Mouse (Mus musculus): ENCODE results near the gene Olfr691.
"Not testable (repeated sequence)": the region's sequence is repeated elsewhere in the genome, so short reads cannot be mapped to it uniquely, and the experiment has no call there.

Olfr691 gene

GRCm38 (mm10) chr7:105342170-105342569, at the start of gene Olfr691:
Olfr691 (minus strand) TSS chr7:105342270.
- in situ Hi-C loops (cut with MseI, MboI) = no loop called here

- in situ Hi-C loops (cut with MseI, MboI) = no loop called here
Observed at GRCm38 (mm10) chr7:105390236-105390635, 48.2 kb upstream of the Olfr691 start.

GRCm38 (mm10) chr7:105387696-105388095, 45.6 kb upstream of the Olfr691 start:
- in situ Hi-C loops (cut with MseI, MboI) = no loop called here

- in situ Hi-C loops (cut with MseI, MboI) = no loop called here
Observed at GRCm38 (mm10) chr7:105380329-105380728, 38.3 kb upstream of the Olfr691 start.

- in situ Hi-C loops (cut with MseI, MboI) = loop anchor here in 1 of 2 experiments (5.0 kb wide), 1 partner anchor 48 kb away; no protein-coding TSS in a partner anchor
Observed at GRCm38 (mm10) chr7:105374866-105375265, 32.8 kb upstream of the Olfr691 start, which contains the start of gene Gm5901. Gm5901 (plus strand) TSS chr7:105375038.

- in situ Hi-C loops (cut with MseI, MboI) = no loop called here
Observed at GRCm38 (mm10) chr7:105373976-105374375, 31.9 kb upstream of the Olfr691 start.

GRCm38 (mm10) chr7:105373509-105373908, 31.4 kb upstream of the Olfr691 start:
- in situ Hi-C loops (cut with MseI, MboI) = no loop called here

- in situ Hi-C loops (cut with MseI, MboI) = no loop called here
Observed at GRCm38 (mm10) chr7:105372912-105373311, 30.8 kb upstream of the Olfr691 start.

- in situ Hi-C loops (cut with MseI, MboI) = no loop called here
Observed at GRCm38 (mm10) chr7:105368521-105368920, 26.5 kb upstream of the Olfr691 start.

- in situ Hi-C loops (cut with MseI, MboI) = no loop called here
Observed at GRCm38 (mm10) chr7:105367930-105368329, 25.9 kb upstream of the Olfr691 start, which contains the start of gene Olfr692. Olfr692 (plus strand) TSS chr7:105368230.

GRCm38 (mm10) chr7:105367268-105367667, 25.2 kb upstream of the Olfr691 start:
- in situ Hi-C loops (cut with MseI, MboI) = no loop called here

GRCm38 (mm10) chr7:105361713-105362112, 19.6 kb upstream of the Olfr691 start:
- in situ Hi-C loops (cut with MseI, MboI) = no loop called here

- in situ Hi-C loops (cut with MseI, MboI) = not testable (repeated sequence)
Observed at GRCm38 (mm10) chr7:105356487-105356886, 14.4 kb upstream of the Olfr691 start.

- in situ Hi-C loops (cut with MseI, MboI) = not testable (repeated sequence)
Observed at GRCm38 (mm10) chr7:105356064-105356463, 14.0 kb upstream of the Olfr691 start.

GRCm38 (mm10) chr7:105342752-105343151, 682 bp upstream of the Olfr691 start:
- in situ Hi-C loops (cut with MseI, MboI) = no loop called here

- in situ Hi-C loops (cut with MseI, MboI) = no loop called here
Observed at GRCm38 (mm10) chr7:105334004-105334403, 8.1 kb downstream of the Olfr691 start, which contains the start of gene Olfr690. Olfr690 (minus strand) TSS chr7:105334104.

- in situ Hi-C loops (cut with MseI, MboI) = loop anchor here in 1 of 2 experiments (5.0 kb wide), 1 partner anchor 52 kb away; the partner anchor contains the start of gene Gm5901
Observed at GRCm38 (mm10) chr7:105325302-105325701, 16.8 kb downstream of the Olfr691 start.

GRCm38 (mm10) chr7:105310865-105311264, 31.2 kb downstream of the Olfr691 start, which contains the start of gene Olfr689:
Olfr689 (plus strand) TSS chr7:105311165.
- in situ Hi-C loops (cut with MseI, MboI) = no loop called here

- in situ Hi-C loops (cut with MseI, MboI) = no loop called here
Observed at GRCm38 (mm10) chr7:105290051-105290450, 52.0 kb downstream of the Olfr691 start.

GRCm38 (mm10) chr7:105287795-105288194, 54.3 kb downstream of the Olfr691 start, which contains the start of gene Olfr688:
Olfr688 (plus strand) TSS chr7:105288095.
- in situ Hi-C loops (cut with MseI, MboI) = no loop called here
